Mouse (Mus musculus): Measurements from ENCODE around the gene Grik4.

GRCm38 (mm10) chr9:42945174-42945573 is 881 bp upstream of the Grik4 start:
- TF ChIP-seq EP300 (IDR thresholded peaks at IDR 0.05; ENCODE audit: low read length), result no peak
- TF ChIP-seq POLR2A (IDR thresholded peaks at IDR 0.05; ENCODE audit: low read depth, low read length), result no peak
- TF ChIP-seq CTCF (conservative IDR thresholded peaks at IDR 0.05 in 1 of 2, IDR thresholded peaks at IDR 0.05 in 1 of 2; ENCODE audit: low read depth in 2 of 2, low read length in 2 of 2), result no peak
- TF ChIP-seq JUND (conservative IDR thresholded peaks at IDR 0.05; ENCODE audit: low read depth, low read length), result no peak
- no peak for TF ChIP-seq CHD1 (IDR thresholded peaks at IDR 0.05; ENCODE audit: low read depth, low read length)
- no peak for TF ChIP-seq TCF12 (IDR thresholded peaks at IDR 0.05; ENCODE audit: low read depth, low read length)
- no peak for TF ChIP-seq MAX (IDR thresholded peaks at IDR 0.05; ENCODE audit: low read length)
- no peak for TF ChIP-seq RCOR1 (conservative IDR thresholded peaks at IDR 0.05; ENCODE audit: low read depth, low read length)
- no peak for TF ChIP-seq TBP (conservative IDR thresholded peaks at IDR 0.05; ENCODE audit: low read depth, low read length)
- TF ChIP-seq ELF1 (IDR thresholded peaks at IDR 0.05; ENCODE audit: low read depth, low read length), result no peak
- TF ChIP-seq NRF1 (IDR thresholded peaks at IDR 0.05; ENCODE audit: low read depth, low read length), result no peak
- TF ChIP-seq UBTF (IDR thresholded peaks at IDR 0.05; ENCODE audit: low read depth, low read length), result no peak
- no peak for TF ChIP-seq RAD21 (IDR thresholded peaks at IDR 0.05; ENCODE audit: low read depth, low read length)
- TF ChIP-seq MAFK (IDR thresholded peaks at IDR 0.05; ENCODE audit: insufficient replicate concordance, low read length), result no peak

All from CH12.LX (cell line).